In genomic region chr4:148899927-148900294, GRCm38 (mm10) we compare ENCODE assay signal across 8 mouse cellular contexts.
A peak's percentile ranks its signal among the peaks of the same experiment; 100 is the strongest.
DNase-seq lines count a peak whose midpoint lies in the region; ATAC-seq and TF ChIP-seq lines count a peak whose summit lies in the region.

No protein-coding gene starts in this region.

- H3K27me3 ChIP-seq in kidney, adult 2 months (replicated peaks; ENCODE audit: control insufficient read depth, insufficient read depth, low read length): no peaks in the 10 kb centered on the region
- peaks cover 91% of the 10 kb centered on the region for H3K27me3 ChIP-seq in hindbrain, embryonic 12.5 days
- peaks cover 85% of the 10 kb centered on the region for H3K27me3 ChIP-seq in midbrain, embryonic 11.5 days (ENCODE audit: control insufficient read depth, insufficient read depth, low read length)

- peaks cover 18% of the 10 kb centered on the region for H3K4me1 ChIP-seq in kidney, adult 2 months (ENCODE audit: control insufficient read depth, insufficient read depth, low read length)
- H3K4me1 ChIP-seq in bone marrow macrophage, adult 2 months (ENCODE audit: control insufficient read depth, insufficient read depth, low read length): no peaks in the 10 kb centered on the region
- H3K4me1 ChIP-seq in hindbrain, embryonic 12.5 days: peaks cover 48% of the 10 kb centered on the region
- peaks cover 8% of the 10 kb centered on the region for H3K4me1 ChIP-seq in midbrain, embryonic 11.5 days (ENCODE audit: control insufficient read depth, insufficient read depth, low read length)

- no peak for TF ChIP-seq POLR2A in kidney, adult 2 months (IDR thresholded peaks at IDR 0.05; ENCODE audit: low read depth, low read length)
- no peak for TF ChIP-seq POLR2A in bone marrow macrophage, adult 2 months (IDR thresholded peaks at IDR 0.05; ENCODE audit: borderline replicate concordance, low read depth, low read length)

- peak overlapping the region; percentile 91 for H3K27ac ChIP-seq in kidney, adult 2 months (ENCODE audit: insufficient read depth, low read depth, low read length)
- no peak overlapping the region for H3K27ac ChIP-seq in bone marrow macrophage, adult 2 months (ENCODE audit: insufficient read depth, low read depth, low read length)
- peak overlapping the region; percentile 52; the same call in 1 of the 2 replicates for H3K27ac ChIP-seq in hindbrain, embryonic 12.5 days
- no peak overlapping the region for H3K27ac ChIP-seq in midbrain, embryonic 11.5 days (ENCODE audit: low read depth, low read length)

- ATAC-seq in hindbrain, embryonic 12.5 days (ENCODE audit: low FRiP score): no peak
- no peak; the same call in 1 of the 2 replicates for ATAC-seq in midbrain, embryonic 11.5 days (ENCODE audit: low FRiP score)
- ATAC-seq in megakaryocyte progenitor cell, adult 5-6 weeks (replicated peaks; ENCODE audit: poor library complexity): no peak

- no peaks in the 10 kb centered on the region for H3K36me3 ChIP-seq in kidney, adult 2 months (ENCODE audit: control insufficient read depth, insufficient read depth, low read length)
- H3K36me3 ChIP-seq in hindbrain, embryonic 12.5 days: no peaks in the 10 kb centered on the region
- no peaks in the 10 kb centered on the region for H3K36me3 ChIP-seq in midbrain, embryonic 11.5 days (ENCODE audit: control insufficient read depth, insufficient read depth, low read length)

- H3K9ac ChIP-seq in hindbrain, embryonic 12.5 days: peak overlapping the region; percentile 57; the same call in 1 of the 2 replicates
- H3K9ac ChIP-seq in midbrain, embryonic 11.5 days (ENCODE audit: low read length): no peak overlapping the region; the same call in 1 of the 2 replicates

- peak overlapping the region; percentile 72 for H3K4me3 ChIP-seq in kidney, adult 2 months (ENCODE audit: insufficient read depth, low read depth, low read length)
- peak overlapping the region; percentile 61 for H3K4me3 ChIP-seq in bone marrow macrophage, adult 2 months (ENCODE audit: insufficient read depth, low read length)
- H3K4me3 ChIP-seq in hindbrain, embryonic 12.5 days: peak overlapping the region; percentile 63
- peak overlapping the region; percentile 57 for H3K4me3 ChIP-seq in midbrain, embryonic 11.5 days (ENCODE audit: low read depth, low read length)

- peak overlapping the region; percentile 95 for H3K4me2 ChIP-seq in hindbrain, embryonic 12.5 days (replicated peaks)
- H3K4me2 ChIP-seq in midbrain, embryonic 11.5 days: peak overlapping the region; percentile 97

- no peak for TF ChIP-seq CTCF in kidney, adult 2 months (conservative IDR thresholded peaks at IDR 0.05; ENCODE audit: insufficient read depth, insufficient read length, low read depth, low read length)
- TF ChIP-seq CTCF in bone marrow macrophage, adult 2 months (IDR thresholded peaks at IDR 0.05; ENCODE audit: low read depth, low read length): no peak

- H3K9me3 ChIP-seq in hindbrain, embryonic 12.5 days (replicated peaks): no peaks in the 10 kb centered on the region
- H3K9me3 ChIP-seq in midbrain, embryonic 11.5 days (ENCODE audit: control insufficient read depth, low read length): no peaks in the 10 kb centered on the region

- no peak for DNase-seq in kidney, adult 2 months
- no peak for DNase-seq in kidney, postnatal 14 days
- no peak for DNase-seq in midbrain, embryonic 11.5 days (ENCODE audit: low spot score, missing footprints)
- no peak for DNase-seq in urinary bladder, postnatal 10 days (ENCODE audit: low spot score)
- DNase-seq in right cerebral cortex, postnatal 4 days: no peak

- 40% methylated on average over 1 of the region's 1 CpGs for WGBS in kidney, adult 2 months
- WGBS in hindbrain, embryonic 12.5 days: 17% methylated on average over 1 of the region's 1 CpGs
- 17% methylated on average over 1 of the region's 1 CpGs for WGBS in midbrain, embryonic 11.5 days

Comparison
In these comparisons a context has a peak if more than half of its experiments do, and no peak if none do; other contexts are left out.
1. H3K27ac ChIP-seq: peak in kidney, adult 2 months (single experiment) and hindbrain, embryonic 12.5 days (single experiment); none in bone marrow macrophage, adult 2 months (single experiment) and midbrain, embryonic 11.5 days (single experiment).
2. Peak in every context shown above with its lines, with median percentiles within 50 percentile points of each other: H3K4me3 ChIP-seq.